In genomic region chr11:58801558-58802228, GRCm38 (mm10) we compare ENCODE assay signal across 9 mouse cellular contexts. TPM values are rescaled to one million over a fixed set of nuclear protein-coding genes. Genes with fewer than 3 reads are reported as not detected.
DNase-seq lines count a peak whose midpoint lies in the region; ATAC-seq and TF ChIP-seq lines count a peak whose summit lies in the region.
"Had no signal": no experiment of that assay in that cellular context is flagged by ENCODE, and none has a peak within 500 bp of the region (broad histone marks: within the 10 kb centered on the region; RNA-seq: fewer than 3 reads in every experiment).

Fam183b (minus strand) TSS chr11:58801960.

- H3K4me3 ChIP-seq in limb, embryonic 11.5 days (ENCODE audit: low read depth, low read length): no peak within 1 kb of the TSS
- no peak within 1 kb of the TSS for H3K4me3 ChIP-seq in limb, embryonic 10.5 days
- H3K4me3 ChIP-seq in bone marrow macrophage, adult 2 months (ENCODE audit: insufficient read depth, low read length): peak within 1 kb of the TSS; percentile 15
- no peak within 1 kb of the TSS for H3K4me3 ChIP-seq in embryonic facial prominence, embryonic 15.5 days (replicated peaks)
- H3K4me3 ChIP-seq in hindbrain, embryonic 16.5 days (ENCODE audit: low read length): peak within 1 kb of the TSS; percentile 7; the same call in 1 of the 2 replicates
- no peak within 1 kb of the TSS for H3K4me3 ChIP-seq in liver, embryonic 12.5 days
- H3K4me3 ChIP-seq: liver, embryonic 15.5 days had no signal

- no peak for TF ChIP-seq CTCF in bone marrow macrophage, adult 2 months (IDR thresholded peaks at IDR 0.05; ENCODE audit: low read depth, low read length)

- ATAC-seq in limb, embryonic 11.5 days (ENCODE audit: insufficient number of reproducible peaks, low FRiP score, low TSS enrichment, low read depth): no peak
- ATAC-seq in embryonic facial prominence, embryonic 15.5 days (ENCODE audit: insufficient number of reproducible peaks, low FRiP score, low TSS enrichment, low read depth): no peak
- ATAC-seq in hindbrain, embryonic 16.5 days: peak; percentile 90
- no peak for ATAC-seq in liver, embryonic 12.5 days

- H3K4me2 ChIP-seq in limb, embryonic 11.5 days (ENCODE audit: low read depth, severe bottlenecking): no peak within 1 kb of the TSS
- H3K4me2 ChIP-seq in embryonic facial prominence, embryonic 15.5 days (replicated peaks): no peak within 1 kb of the TSS
- H3K4me2 ChIP-seq in hindbrain, embryonic 16.5 days (ENCODE audit: low read length): peak within 1 kb of the TSS; percentile 45
- H3K4me2 ChIP-seq in liver, embryonic 12.5 days: no peak within 1 kb of the TSS
- H3K4me2 ChIP-seq: liver, embryonic 15.5 days had no signal

- H3K36me3 ChIP-seq in limb, embryonic 11.5 days (ENCODE audit: control insufficient read depth, insufficient read depth, low read length): no peaks in the 10 kb centered on the region
- no peaks in the 10 kb centered on the region for H3K36me3 ChIP-seq in limb, embryonic 10.5 days
- no peaks in the 10 kb centered on the region for H3K36me3 ChIP-seq in embryonic facial prominence, embryonic 15.5 days
- no peaks in the 10 kb centered on the region for H3K36me3 ChIP-seq in hindbrain, embryonic 16.5 days (ENCODE audit: control insufficient read depth, insufficient read depth, low read length)
- H3K36me3 ChIP-seq in liver, embryonic 12.5 days: no peaks in the 10 kb centered on the region
- H3K36me3 ChIP-seq: liver, embryonic 15.5 days had no signal

- peak; percentile 24 for DNase-seq in limb, embryonic 11.5 days (ENCODE audit: low spot score)
- no peak for DNase-seq in limb, embryonic 10.5 days (ENCODE audit: low spot score)
- peak; percentile 44 for DNase-seq in neural tube, embryonic 10.5 days (ENCODE audit: extremely low spot score, low spot score)
- DNase-seq in gastrocnemius, postnatal 10 days: no peak

- H3K27me3 ChIP-seq in limb, embryonic 11.5 days (ENCODE audit: control insufficient read depth, insufficient read depth, low read length): no peaks in the 10 kb centered on the region
- H3K27me3 ChIP-seq in limb, embryonic 10.5 days (ENCODE audit: low read depth, poor library complexity, severe bottlenecking): no peaks in the 10 kb centered on the region
- no peaks in the 10 kb centered on the region; the same call in 1 of the 2 replicates for H3K27me3 ChIP-seq in embryonic facial prominence, embryonic 15.5 days
- H3K27me3 ChIP-seq in hindbrain, embryonic 16.5 days (replicated peaks; ENCODE audit: control insufficient read depth, insufficient read depth, low read length): no peaks in the 10 kb centered on the region
- no peaks in the 10 kb centered on the region for H3K27me3 ChIP-seq in liver, embryonic 12.5 days (replicated peaks)
- H3K27me3 ChIP-seq: liver, embryonic 15.5 days had no signal

- no peaks in the 10 kb centered on the region for H3K4me1 ChIP-seq in limb, embryonic 11.5 days (ENCODE audit: control insufficient read depth, insufficient read depth, low read length)
- H3K4me1 ChIP-seq in limb, embryonic 10.5 days: peaks cover 7% of the 10 kb centered on the region
- no peaks in the 10 kb centered on the region for H3K4me1 ChIP-seq in bone marrow macrophage, adult 2 months (ENCODE audit: control insufficient read depth, insufficient read depth, low read length)
- peaks cover 4% of the 10 kb centered on the region; the same call in 1 of the 2 replicates for H3K4me1 ChIP-seq in embryonic facial prominence, embryonic 15.5 days
- peaks cover 7% of the 10 kb centered on the region for H3K4me1 ChIP-seq in hindbrain, embryonic 16.5 days (ENCODE audit: control insufficient read depth, insufficient read depth, low read depth, low read length)
- 0 out of 2 replicates have a peak, but pooled peaks cover 4% of the 10 kb centered on the region for H3K4me1 ChIP-seq in liver, embryonic 12.5 days
- H3K4me1 ChIP-seq: liver, embryonic 15.5 days had no signal

- no peaks in the 10 kb centered on the region for H3K9me3 ChIP-seq in limb, embryonic 11.5 days (ENCODE audit: control insufficient read depth, low read length)
- no peaks in the 10 kb centered on the region for H3K9me3 ChIP-seq in limb, embryonic 10.5 days (replicated peaks)
- no peaks in the 10 kb centered on the region for H3K9me3 ChIP-seq in embryonic facial prominence, embryonic 15.5 days (replicated peaks)
- H3K9me3 ChIP-seq in hindbrain, embryonic 16.5 days (ENCODE audit: control insufficient read depth, low read length): no peaks in the 10 kb centered on the region
- H3K9me3 ChIP-seq in liver, embryonic 12.5 days (replicated peaks): no peaks in the 10 kb centered on the region
- H3K9me3 ChIP-seq: liver, embryonic 15.5 days had no signal

- TF ChIP-seq POLR2A in bone marrow macrophage, adult 2 months (IDR thresholded peaks at IDR 0.05; ENCODE audit: borderline replicate concordance, low read depth, low read length): no peak

- WGBS in limb, embryonic 11.5 days: 46% methylated on average over 14 of the region's 14 CpGs
- WGBS in limb, embryonic 10.5 days: 44% methylated on average over 14 of the region's 14 CpGs
- WGBS in embryonic facial prominence, embryonic 15.5 days: 36% methylated on average over 14 of the region's 14 CpGs
- 27% methylated on average over 14 of the region's 14 CpGs for WGBS in hindbrain, embryonic 16.5 days
- WGBS in liver, embryonic 12.5 days (ENCODE audit: insufficient replicate concordance): 42% methylated on average over 14 of the region's 14 CpGs

- no peak within 1 kb of the TSS for H3K27ac ChIP-seq in limb, embryonic 11.5 days (replicated peaks; ENCODE audit: low read depth, low read length)
- H3K27ac ChIP-seq in limb, embryonic 10.5 days: no peak within 1 kb of the TSS
- H3K27ac ChIP-seq in bone marrow macrophage, adult 2 months (ENCODE audit: insufficient read depth, low read depth, low read length): no peak within 1 kb of the TSS
- H3K27ac ChIP-seq in embryonic facial prominence, embryonic 15.5 days (replicated peaks): no peak within 1 kb of the TSS
- H3K27ac ChIP-seq in hindbrain, embryonic 16.5 days (ENCODE audit: low read depth, low read length): no peak within 1 kb of the TSS
- no peak within 1 kb of the TSS for H3K27ac ChIP-seq in liver, embryonic 12.5 days
- H3K27ac ChIP-seq: liver, embryonic 15.5 days had no signal

- H3K9ac ChIP-seq in limb, embryonic 11.5 days (ENCODE audit: low read length): no peak within 1 kb of the TSS
- H3K9ac ChIP-seq in embryonic facial prominence, embryonic 15.5 days: no peak within 1 kb of the TSS
- H3K9ac ChIP-seq in hindbrain, embryonic 16.5 days (ENCODE audit: low read depth, low read length): 0 out of 2 replicates have a peak within 1 kb of the TSS, but pooled peaks have one; percentile 9
- no peak within 1 kb of the TSS for H3K9ac ChIP-seq in liver, embryonic 12.5 days
- H3K9ac ChIP-seq: liver, embryonic 15.5 days had no signal

RNA-seq across cellular contexts. Expression of gene Fam183b, which starts in this region (rescaled TPM):
- not detected in 2 replicates for polyA plus RNA-seq in limb, embryonic 11.5 days (2014; fragmentation: Nextera tagmentation; extraction: Ambion mirVana)
- not detected in 2 replicates for polyA plus RNA-seq in limb, embryonic 10.5 days (2016; fragmentation: Nextera tagmentation; extraction: Ambion mirVana)
- not detected in 2 replicates for polyA plus RNA-seq in bone marrow macrophage, adult 2 months (2012; ENCODE audit: insufficient read depth, insufficient read length, missing spikeins)
- polyA plus RNA-seq in embryonic facial prominence, embryonic 15.5 days (2015; fragmentation: Nextera tagmentation; extraction: Ambion mirVana): 8.8 and 13.1 TPM in 2 replicates
- 10.0 and 11.0 TPM in 2 replicates for polyA plus RNA-seq in hindbrain, embryonic 16.5 days (2015; fragmentation: Nextera tagmentation; extraction: Ambion mirVana)
- total RNA-seq in gastrocnemius, postnatal 10 days (2021): not detected
- 0.31 TPM in 1 of 2 replicates, not detected in the other for polyA plus RNA-seq in liver, embryonic 12.5 days (2016; fragmentation: Nextera tagmentation; extraction: Ambion mirVana)
- polyA plus RNA-seq: liver, embryonic 15.5 days had no signal

Comparison
In these comparisons a context has a peak if more than half of its experiments do, and no peak if none do; other contexts are left out.
1. Peak in DNase-seq in limb, embryonic 11.5 days; RNA of the gene not detected or under 1 TPM.
2. H3K4me3 ChIP-seq: peak in bone marrow macrophage, adult 2 months (single experiment) and hindbrain, embryonic 16.5 days (single experiment); none in limb, embryonic 11.5 days (single experiment), limb, embryonic 10.5 days (single experiment), embryonic facial prominence, embryonic 15.5 days (single experiment) and liver, embryonic 12.5 days (single experiment).